Mouse (Mus musculus) limb, embryonic 11.5 days (tissue): ENCODE measurements around the gene Msl3. TPM values are rescaled to one million over a fixed set of nuclear protein-coding genes. Genes with fewer than 3 reads are reported as not detected.

Experiments
- ATAC-seq: fragments of 200-750 bp; cut with Nextera tagmentation; 2 replicates; pipeline ENCODE4 v1.8.0; 2017; ENCODE audit warnings: low read depth; ENCODE audit not compliant: insufficient number of reproducible peaks, low FRiP score, low TSS enrichment
- DNase-seq: peaks from one replicate; pipeline ENCODE4 v3.0.0-alpha.2; 2015; ENCODE audit warnings: low spot score
- H3K27ac ChIP-seq: fragments of 300-500 bp; sonication (generic); replicated peaks from 2 replicates; pipeline ENCODE4 v1.5.1; 2014; ENCODE audit warnings: low read depth, mild to moderate bottlenecking, low read length
- H3K27me3 ChIP-seq: fragments of 300-500 bp; sonication (generic); 2 replicates; pipeline ENCODE4 v1.6.1; 2014; ENCODE audit warnings: mild to moderate bottlenecking, low read length, mixed read lengths; ENCODE audit not compliant: control insufficient read depth, insufficient read depth
- H3K36me3 ChIP-seq: fragments of 300-500 bp; sonication (generic); 2 replicates; pipeline ENCODE4 v1.6.1; 2014; ENCODE audit warnings: mild to moderate bottlenecking, low read length, moderate library complexity, mixed read lengths; ENCODE audit not compliant: control insufficient read depth, insufficient read depth
- H3K4me1 ChIP-seq: fragments of 300-500 bp; sonication (generic); 2 replicates; pipeline ENCODE4 v1.6.1; 2014; ENCODE audit warnings: low read length, mixed read lengths; ENCODE audit not compliant: control insufficient read depth, insufficient read depth
- H3K4me2 ChIP-seq: fragments of 300-500 bp; sonication (generic); 2 replicates; pipeline ENCODE4 v1.6.1; 2014; ENCODE audit warnings: low read depth, mild to moderate bottlenecking, moderate library complexity; ENCODE audit not compliant: severe bottlenecking
- H3K4me3 ChIP-seq: fragments of 300-500 bp; sonication (generic); 2 replicates; pipeline ENCODE4 v1.5.1; 2014; ENCODE audit warnings: low read depth, low read length
- H3K9ac ChIP-seq: fragments of 300-500 bp; sonication (generic); 2 replicates; pipeline ENCODE4 v1.6.1; 2014; ENCODE audit warnings: mild to moderate bottlenecking, low read length
- H3K9me3 ChIP-seq: fragments of 300-500 bp; sonication (generic); 2 replicates; pipeline ENCODE4 v1.6.1; 2016; ENCODE audit warnings: low read length; ENCODE audit not compliant: control insufficient read depth
- WGBS: fragments of 180-500 bp; shearing (Covaris S2); extraction: QIAGEN DNeasy Blood & Tissue Kit; methylation state at CpG from one replicate; pipeline ENCODE4 v1.1.7; 2014; 5-methylcytosine and 5-hydroxymethylcytosine counted together
- polyA plus RNA-seq: library from polyadenylated mRNA; unstranded; fragments of >200 nt; fragmentation: Nextera tagmentation; extraction: Ambion mirVana; gene quantifications from 2 replicates; pipeline ENCODE4 v1.2.1, GENCODE M21; 2014

Gene Msl3
- polyA plus RNA-seq, 1 experiment from 2014 or later = 36.5 TPM

DNA sequence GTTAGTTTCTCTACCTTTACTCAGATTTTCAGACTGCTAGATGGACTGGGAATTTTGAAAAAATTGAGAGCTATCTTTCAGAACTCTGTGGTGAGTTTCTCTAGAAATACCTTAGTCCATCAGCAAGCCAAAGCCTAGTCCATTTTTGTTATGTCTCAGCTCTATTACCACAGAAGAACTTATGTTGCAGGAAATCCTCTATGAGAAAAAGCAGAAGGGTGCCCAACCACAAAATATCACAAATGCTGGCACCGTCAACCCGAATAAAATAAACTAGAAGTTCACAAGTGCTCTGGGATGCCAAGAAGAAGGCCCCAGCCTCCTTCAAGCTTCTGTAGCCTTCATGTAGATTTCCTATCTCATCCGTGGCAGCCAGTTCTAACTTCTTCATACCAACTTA lies 14.4 kb downstream of the Msl3 start:
- DNase-seq (no peak), ATAC-seq (no peak)
- Histone ChIP-seq H3K4me2 (no peak overlapping the region), H3K27ac (no peak overlapping the region), H3K4me3 (no peak overlapping the region), H3K36me3 (peaks cover 4% of the 10 kb centered on the region; the same call in 1 of the 2 replicates), H3K9ac (no peak overlapping the region), H3K4me1 (no peaks in the 10 kb centered on the region), H3K9me3 (no peaks in the 10 kb centered on the region), H3K27me3 (no peaks in the 10 kb centered on the region)
- WGBS = 91% methylated on average over 3 of the region's 3 CpGs

DNA sequence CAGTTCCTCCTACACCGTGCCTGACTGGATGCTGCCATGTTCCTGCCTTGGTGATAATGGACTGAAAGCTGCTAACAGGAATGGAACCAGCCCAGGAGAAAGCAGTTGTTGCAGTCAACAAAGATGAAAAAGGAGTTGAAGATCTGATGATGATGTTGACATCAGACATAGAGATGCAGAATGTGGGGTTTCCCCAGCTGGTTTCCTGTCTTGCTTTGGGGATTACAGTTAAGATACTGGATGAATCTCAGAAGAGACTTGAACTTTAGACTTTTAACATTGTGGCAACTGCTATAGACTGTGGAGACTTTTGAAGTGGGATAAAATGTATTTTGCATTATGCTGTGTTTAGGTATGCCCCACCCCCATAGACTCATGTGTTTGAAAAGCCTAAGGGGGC lies 15.9 kb downstream of the Msl3 start:
- H3K36me3 ChIP-seq = peaks cover 4% of the 10 kb centered on the region; the same call in 1 of the 2 replicates
- no peak overlapping the region for H3K4me3 ChIP-seq
- H3K27me3 ChIP-seq = no peaks in the 10 kb centered on the region
- DNase-seq (no peak), ATAC-seq (no peak)
- H3K9ac ChIP-seq = no peak overlapping the region
- H3K4me1 ChIP-seq = no peaks in the 10 kb centered on the region
- no peaks in the 10 kb centered on the region for H3K9me3 ChIP-seq
- no peak overlapping the region for H3K4me2 ChIP-seq
- H3K27ac ChIP-seq = no peak overlapping the region
- WGBS = 95% methylated on average over 1 of the region's 1 CpGs

DNA sequence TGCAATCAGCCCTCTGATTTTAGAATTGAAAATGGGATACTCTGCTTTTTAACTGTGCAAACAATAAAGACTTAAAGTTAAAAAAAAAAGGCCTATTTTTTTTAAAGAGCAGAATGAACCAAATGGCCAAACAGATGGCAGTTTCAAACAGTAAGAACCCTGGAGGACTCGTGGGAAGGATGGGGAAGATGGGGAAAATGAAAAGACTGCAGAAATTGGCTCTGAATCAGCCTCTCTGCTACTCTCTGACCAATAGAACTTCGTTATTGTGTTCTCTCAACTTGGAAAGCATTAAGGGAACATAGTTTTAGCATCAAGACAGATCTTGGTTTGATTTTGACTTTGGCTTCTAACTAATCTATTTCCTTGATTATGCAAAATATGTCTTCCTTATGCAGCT lies 24.4 kb downstream of the Msl3 start:
- no peak for ATAC-seq
- 78% methylated on average over 2 of the region's 2 CpGs for WGBS

DNA sequence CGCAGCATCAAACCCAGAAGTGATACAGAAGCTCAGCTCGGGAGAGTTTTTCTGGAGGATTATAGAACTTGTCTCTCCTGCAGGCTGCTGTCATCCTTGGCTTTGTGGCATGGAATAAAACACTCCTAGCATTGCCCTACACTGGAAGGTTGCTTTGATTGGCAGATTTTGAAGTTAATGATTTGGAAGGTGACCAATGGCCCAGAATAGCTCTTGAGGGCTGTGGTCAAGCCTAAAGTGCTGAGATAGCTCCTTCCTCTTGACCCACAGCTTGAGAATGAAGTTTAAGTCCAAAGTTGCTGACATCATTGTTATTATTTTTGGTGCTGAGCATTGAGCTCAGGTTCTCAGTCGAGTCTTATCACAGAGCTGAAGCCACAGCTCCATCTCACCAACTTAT lies 26.0 kb downstream of the Msl3 start:
- Histone ChIP-seq H3K9ac (no peak overlapping the region), H3K9me3 (no peaks in the 10 kb centered on the region), H3K4me3 (no peak overlapping the region), H3K27me3 (peaks cover 3% of the 10 kb centered on the region; the same call in 1 of the 2 replicates), H3K27ac (no peak overlapping the region), H3K36me3 (no peaks in the 10 kb centered on the region), H3K4me2 (no peak overlapping the region), H3K4me1 (no peaks in the 10 kb centered on the region)
- WGBS = 81% methylated on average over 3 of the region's 3 CpGs
- no peak for ATAC-seq
- DNase-seq = no peak

More for the DNA sequence above, 24.4 kb downstream of the Msl3 start:
- H3K9ac ChIP-seq = no peak overlapping the region
- no peak for DNase-seq
- no peaks in the 10 kb centered on the region for H3K4me1 ChIP-seq
- no peaks in the 10 kb centered on the region for H3K9me3 ChIP-seq
- H3K27ac ChIP-seq = no peak overlapping the region
- no peaks in the 10 kb centered on the region for H3K36me3 ChIP-seq
- peaks cover 3% of the 10 kb centered on the region; the same call in 1 of the 2 replicates for H3K27me3 ChIP-seq
- H3K4me2 ChIP-seq = no peak overlapping the region
- no peak overlapping the region for H3K4me3 ChIP-seq

DNA sequence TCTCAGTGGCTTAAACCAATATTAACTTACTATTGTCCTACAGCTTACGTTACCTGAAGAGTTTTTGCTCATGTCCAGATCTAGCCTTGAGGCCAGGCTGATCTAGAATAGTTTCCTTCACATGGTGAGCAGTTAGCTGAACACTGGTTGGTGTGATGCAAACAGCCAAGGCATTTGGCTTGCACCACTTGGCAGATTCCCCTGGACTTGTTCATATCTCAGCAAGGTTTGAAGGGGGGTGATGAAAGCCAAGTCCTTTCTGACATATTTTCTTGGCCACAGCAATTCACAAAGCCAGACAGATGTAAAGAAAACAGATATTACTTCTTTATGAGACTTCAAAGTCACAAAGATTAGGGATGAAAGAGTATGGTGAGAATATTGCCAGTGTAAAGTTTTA lies 30.2 kb downstream of the Msl3 start:
- H3K4me3 ChIP-seq = no peak overlapping the region
- no peaks in the 10 kb centered on the region for H3K4me1 ChIP-seq
- H3K27me3 ChIP-seq = peaks cover 5% of the 10 kb centered on the region; the same call in 1 of the 2 replicates
- no peak for ATAC-seq
- no peaks in the 10 kb centered on the region for H3K9me3 ChIP-seq
- H3K4me2 ChIP-seq = no peak overlapping the region
- H3K36me3 ChIP-seq = no peaks in the 10 kb centered on the region
- no peak for DNase-seq
- H3K9ac ChIP-seq = no peak overlapping the region
- H3K27ac ChIP-seq = no peak overlapping the region
- 90% methylated on average over 1 of the region's 1 CpGs for WGBS

DNA sequence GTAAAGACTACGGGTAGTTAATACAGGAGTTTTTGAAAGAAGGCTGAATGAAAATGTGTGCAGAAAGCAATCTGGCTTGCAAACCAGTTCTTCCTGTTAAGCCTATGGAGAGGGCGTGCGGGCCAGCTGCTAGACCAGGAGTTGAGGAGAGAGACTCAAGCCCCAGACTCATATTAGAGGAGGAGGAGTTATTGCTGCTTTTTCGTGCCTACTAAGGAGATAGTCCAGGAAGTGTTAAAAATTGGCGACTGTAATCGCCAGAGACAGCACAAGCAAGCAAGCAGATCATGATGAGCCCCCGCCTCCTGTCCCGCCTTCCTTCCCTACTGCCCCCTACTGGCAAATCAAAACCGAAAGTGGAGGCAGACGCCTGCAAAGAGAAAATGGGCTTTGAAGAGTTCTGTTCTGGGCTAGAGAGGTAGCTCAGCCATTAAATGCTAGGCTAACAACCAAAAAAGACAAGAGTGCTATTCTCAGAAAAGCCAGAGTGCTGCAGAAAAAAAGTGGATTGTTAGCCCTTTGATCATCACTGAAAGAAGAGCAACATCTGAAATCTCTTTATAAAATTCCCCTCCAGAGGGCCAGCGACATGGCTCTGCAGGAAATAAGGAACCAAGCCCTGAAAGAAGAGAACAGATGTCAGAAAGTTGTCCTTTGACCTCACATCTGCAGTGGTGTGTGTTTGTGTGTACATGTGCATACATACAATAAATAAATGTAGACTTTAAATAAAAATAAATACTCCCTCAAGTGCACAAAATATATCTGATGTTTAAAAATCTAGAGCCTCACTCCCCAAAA lies 33.9 kb downstream of the Msl3 start:
- H3K4me2 ChIP-seq = peak overlapping the region; percentile 28; the same call in 1 of the 2 replicates

More for the DNA sequence above, 33.9 kb downstream of the Msl3 start:
- Histone ChIP-seq H3K9ac (no peak overlapping the region; the same call in 1 of the 2 replicates), H3K9me3 (no peaks in the 10 kb centered on the region), H3K36me3 (no peaks in the 10 kb centered on the region), H3K27me3 (0 out of 2 replicates have a peak, but pooled peaks cover 5% of the 10 kb centered on the region), H3K27ac (no peak overlapping the region), H3K4me3 (0 out of 2 replicates have a peak overlapping the region, but pooled peaks have one; percentile 20), H3K4me1 (no peaks in the 10 kb centered on the region)
- no peak for ATAC-seq
- DNase-seq = peak; percentile 61
- WGBS = 23% methylated on average over 11 of the region's 11 CpGs

Other genes starting within 250 kb of the Msl3 start
- 0.04 and 0.11 TPM in 2 replicates for gene Frmpd4, start 96.7 kb downstream of the Msl3 start, polyA plus RNA-seq
- gene Arhgap6, start 121.2 kb upstream of the Msl3 start, polyA plus RNA-seq = 1.4 and 1.7 TPM in 2 replicates